Comparison of ENCODE assay signal across 8 mouse cellular contexts in the genomic region with DNA sequence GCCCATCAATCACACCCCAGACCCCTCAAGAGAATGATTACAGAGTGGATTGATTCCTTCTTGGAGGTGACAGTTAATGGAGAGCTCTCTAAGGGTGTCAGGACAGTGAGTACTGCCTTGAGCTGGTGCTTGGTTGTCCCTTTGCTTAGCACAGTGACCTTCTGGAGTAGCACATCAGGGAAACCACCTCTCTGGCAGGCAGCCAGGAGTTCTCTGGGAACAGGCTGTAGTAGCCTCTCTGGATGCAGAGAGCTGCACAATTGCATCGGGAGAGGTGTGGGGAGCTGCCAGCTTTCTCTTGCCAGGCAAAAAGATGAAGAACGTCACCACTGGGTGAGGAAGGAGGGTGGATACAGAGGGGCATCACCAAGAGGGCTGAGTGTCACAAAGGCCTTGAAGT.
DNase-seq lines count a peak whose midpoint lies in the region; ATAC-seq lines count a peak whose summit lies in the region.

No protein-coding gene starts in this region.

- no peaks in the 10 kb centered on the region for H3K36me3 ChIP-seq in forebrain, embryonic 14.5 days (ENCODE audit: control insufficient read depth, insufficient read depth, low read length)
- no peaks in the 10 kb centered on the region for H3K36me3 ChIP-seq in forebrain, embryonic 10.5 days (replicated peaks)
- no peaks in the 10 kb centered on the region for H3K36me3 ChIP-seq in midbrain, embryonic 14.5 days (ENCODE audit: control insufficient read depth, insufficient read depth, low read length)
- H3K36me3 ChIP-seq in midbrain, embryonic 11.5 days (ENCODE audit: control insufficient read depth, insufficient read depth, low read length), result no peaks in the 10 kb centered on the region
- no peaks in the 10 kb centered on the region for H3K36me3 ChIP-seq in intestine, embryonic 16.5 days (ENCODE audit: control insufficient read depth, insufficient read depth, low read length)

- H3K27me3 ChIP-seq in forebrain, embryonic 14.5 days (replicated peaks; ENCODE audit: control insufficient read depth, insufficient read depth, low read length), result no peaks in the 10 kb centered on the region
- peaks cover 27% of the 10 kb centered on the region for H3K27me3 ChIP-seq in forebrain, embryonic 10.5 days (ENCODE audit: poor library complexity, severe bottlenecking)
- no peaks in the 10 kb centered on the region for H3K27me3 ChIP-seq in midbrain, embryonic 14.5 days (ENCODE audit: control insufficient read depth, insufficient read depth, low read length)
- H3K27me3 ChIP-seq in midbrain, embryonic 11.5 days (ENCODE audit: control insufficient read depth, insufficient read depth, low read length), result no peaks in the 10 kb centered on the region
- H3K27me3 ChIP-seq in intestine, embryonic 16.5 days (replicated peaks; ENCODE audit: control insufficient read depth, insufficient read depth, low read length), result no peaks in the 10 kb centered on the region

- H3K4me3 ChIP-seq in forebrain, embryonic 14.5 days (ENCODE audit: low read depth, low read length), result no peak overlapping the region
- H3K4me3 ChIP-seq in forebrain, embryonic 10.5 days, result no peak overlapping the region
- H3K4me3 ChIP-seq in midbrain, embryonic 14.5 days (replicated peaks; ENCODE audit: low read depth, low read length), result no peak overlapping the region
- H3K4me3 ChIP-seq in midbrain, embryonic 11.5 days (ENCODE audit: low read depth, low read length), result no peak overlapping the region
- no peak overlapping the region for H3K4me3 ChIP-seq in intestine, embryonic 16.5 days (ENCODE audit: low read length)

- no peaks in the 10 kb centered on the region for H3K9me3 ChIP-seq in forebrain, embryonic 14.5 days (replicated peaks; ENCODE audit: control insufficient read depth, low read length)
- H3K9me3 ChIP-seq in forebrain, embryonic 10.5 days, result no peaks in the 10 kb centered on the region
- no peaks in the 10 kb centered on the region for H3K9me3 ChIP-seq in midbrain, embryonic 14.5 days (ENCODE audit: control insufficient read depth, low read length)
- no peaks in the 10 kb centered on the region for H3K9me3 ChIP-seq in midbrain, embryonic 11.5 days (ENCODE audit: control insufficient read depth, low read length)
- H3K9me3 ChIP-seq in intestine, embryonic 16.5 days (ENCODE audit: control insufficient read depth, low read length), result no peaks in the 10 kb centered on the region

- no peaks in the 10 kb centered on the region for H3K4me1 ChIP-seq in forebrain, embryonic 14.5 days (ENCODE audit: control insufficient read depth, insufficient read depth, low read length)
- H3K4me1 ChIP-seq in forebrain, embryonic 10.5 days, result peaks cover 17% of the 10 kb centered on the region
- H3K4me1 ChIP-seq in midbrain, embryonic 14.5 days (ENCODE audit: control insufficient read depth, insufficient read depth, low read length), result no peaks in the 10 kb centered on the region
- 0 out of 2 replicates have a peak, but pooled peaks cover under 1% of the 10 kb centered on the region for H3K4me1 ChIP-seq in midbrain, embryonic 11.5 days (ENCODE audit: control insufficient read depth, insufficient read depth, low read length)
- no peaks in the 10 kb centered on the region for H3K4me1 ChIP-seq in intestine, embryonic 16.5 days (ENCODE audit: control insufficient read depth, insufficient read depth, low read length)

- intact Hi-C loops in left cerebral cortex, postnatal 25 days (cut with DNase I), result no loop called here

- peak; percentile 34 for DNase-seq in forebrain, embryonic 14.5 days (ENCODE audit: low spot score)
- no peak for DNase-seq in forebrain, embryonic 10.5 days (ENCODE audit: extremely low spot score, low spot score)
- DNase-seq in midbrain, embryonic 14.5 days, result peak; percentile 34
- no peak for DNase-seq in midbrain, embryonic 11.5 days (ENCODE audit: low spot score, missing footprints)
- DNase-seq in cerebellum, postnatal 10 days, result peak; percentile 85 to 87
- DNase-seq in lung, postnatal 25 days (ENCODE audit: low spot score), result peak; percentile 28
- DNase-seq in left cerebral cortex, postnatal 25 days (ENCODE audit: low spot score in 2 of 2), result no peak

- WGBS in forebrain, embryonic 14.5 days, result 44% methylated on average over 2 of the region's 2 CpGs
- 88% methylated on average over 2 of the region's 2 CpGs for WGBS in forebrain, embryonic 10.5 days
- 80% methylated on average over 2 of the region's 2 CpGs for WGBS in midbrain, embryonic 14.5 days
- WGBS in midbrain, embryonic 11.5 days, result 92% methylated on average over 2 of the region's 2 CpGs
- WGBS in intestine, embryonic 16.5 days, result 47% methylated on average over 2 of the region's 2 CpGs

- no peak overlapping the region for H3K27ac ChIP-seq in forebrain, embryonic 14.5 days (ENCODE audit: low read depth, low read length)
- no peak overlapping the region for H3K27ac ChIP-seq in forebrain, embryonic 10.5 days
- no peak overlapping the region for H3K27ac ChIP-seq in midbrain, embryonic 14.5 days (replicated peaks; ENCODE audit: low read depth, low read length)
- no peak overlapping the region for H3K27ac ChIP-seq in midbrain, embryonic 11.5 days (ENCODE audit: low read depth, low read length)
- H3K27ac ChIP-seq in intestine, embryonic 16.5 days (ENCODE audit: low read length), result no peak overlapping the region

- no peak overlapping the region for H3K4me2 ChIP-seq in forebrain, embryonic 14.5 days (ENCODE audit: low read length)
- no peak overlapping the region for H3K4me2 ChIP-seq in midbrain, embryonic 14.5 days (ENCODE audit: low read length)
- H3K4me2 ChIP-seq in midbrain, embryonic 11.5 days, result no peak overlapping the region
- no peak overlapping the region for H3K4me2 ChIP-seq in intestine, embryonic 16.5 days (ENCODE audit: low read depth, low read length)

- ATAC-seq in forebrain, embryonic 14.5 days, result no peak
- ATAC-seq in midbrain, embryonic 14.5 days (ENCODE audit: low FRiP score, low TSS enrichment), result no peak
- no peak for ATAC-seq in midbrain, embryonic 11.5 days (ENCODE audit: low FRiP score)
- no peak for ATAC-seq in intestine, embryonic 16.5 days

- H3K9ac ChIP-seq in forebrain, embryonic 14.5 days (ENCODE audit: low read length), result no peak overlapping the region
- H3K9ac ChIP-seq in midbrain, embryonic 14.5 days (replicated peaks; ENCODE audit: low read length), result no peak overlapping the region
- H3K9ac ChIP-seq in midbrain, embryonic 11.5 days (ENCODE audit: low read length), result no peak overlapping the region
- H3K9ac ChIP-seq in intestine, embryonic 16.5 days (ENCODE audit: low read depth, low read length), result no peak overlapping the region

Comparison
In these comparisons a context has a peak if more than half of its experiments do, and no peak if none do; other contexts are left out.
1. DNase-seq: peak in forebrain, embryonic 14.5 days (single experiment), midbrain, embryonic 14.5 days (single experiment), cerebellum, postnatal 10 days (2 of 2) and lung, postnatal 25 days (single experiment); none in forebrain, embryonic 10.5 days (single experiment), midbrain, embryonic 11.5 days (single experiment) and left cerebral cortex, postnatal 25 days (0 of 2).